Mouse (Mus musculus) adrenal gland, adult 2 months (tissue): ENCODE results near the gene Kank1. TPM values are rescaled to one million over a fixed set of nuclear protein-coding genes. Genes with fewer than 3 reads are reported as not detected.
"Not testable (repeated sequence)": the region's sequence is repeated elsewhere in the genome, so short reads cannot be mapped to it uniquely, and the experiment has no call there.

Experiments used
- DNase-seq: peaks from one replicate; pipeline ENCODE4 v3.0.0; 2021
- polyA plus RNA-seq: library from polyadenylated mRNA; depleted of rRNA; stranded (reverse); fragments of >200 nt; gene quantifications from 2 replicates; pipeline ENCODE4 v1.2.3, GENCODE M21; 2012; rRNA removed
- total RNA-seq, 2 experiments: library from RNA; stranded (reverse); gene quantifications; 2 replicates each; pipeline ENCODE4 v1.2.3; 2021

Gene Kank1
- total and polyA plus RNA-seq, 3 experiments: 15.2 to 20.7 (median 15.8) TPM

DNA sequence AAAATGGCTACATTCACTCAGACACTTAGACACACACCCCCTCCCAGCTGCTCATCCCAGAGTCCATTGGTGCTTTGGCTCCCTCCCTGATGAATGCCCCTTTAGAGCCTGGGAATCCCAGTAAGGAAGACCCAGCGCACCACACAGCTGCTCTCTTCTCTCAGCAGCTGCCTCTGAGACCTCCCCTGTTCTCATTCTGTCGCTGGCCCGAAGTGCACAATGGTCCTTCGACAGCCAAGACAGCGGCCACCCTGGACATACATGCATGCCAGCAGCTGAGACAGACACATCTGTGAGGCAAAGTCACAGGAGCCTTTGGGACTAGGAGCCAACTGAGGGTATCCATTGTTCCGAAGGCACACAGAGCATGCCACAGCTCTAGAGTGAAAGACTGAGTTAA is 203.0 kb downstream of the Kank1 start:
- no peak for DNase-seq

DNA sequence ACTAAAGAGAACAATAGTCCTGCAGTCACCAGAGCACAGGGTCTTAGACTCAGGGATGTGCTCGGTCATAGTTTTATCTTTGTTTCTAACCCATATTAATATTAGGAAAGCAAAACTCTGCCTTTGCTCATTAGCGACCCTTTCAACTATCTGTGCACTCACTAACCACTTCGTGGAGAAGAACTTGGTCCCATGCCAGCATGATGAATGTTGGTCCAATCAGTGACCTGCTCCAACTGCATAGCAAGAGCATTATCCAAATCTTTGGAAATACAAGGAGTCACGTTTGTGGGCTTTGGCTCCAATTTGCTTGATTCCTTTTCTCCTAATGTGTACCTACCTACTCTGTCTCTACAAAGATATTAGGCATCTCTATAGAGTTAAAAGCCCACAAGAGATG is 204.0 kb downstream of the Kank1 start:
- no peak for DNase-seq

DNA sequence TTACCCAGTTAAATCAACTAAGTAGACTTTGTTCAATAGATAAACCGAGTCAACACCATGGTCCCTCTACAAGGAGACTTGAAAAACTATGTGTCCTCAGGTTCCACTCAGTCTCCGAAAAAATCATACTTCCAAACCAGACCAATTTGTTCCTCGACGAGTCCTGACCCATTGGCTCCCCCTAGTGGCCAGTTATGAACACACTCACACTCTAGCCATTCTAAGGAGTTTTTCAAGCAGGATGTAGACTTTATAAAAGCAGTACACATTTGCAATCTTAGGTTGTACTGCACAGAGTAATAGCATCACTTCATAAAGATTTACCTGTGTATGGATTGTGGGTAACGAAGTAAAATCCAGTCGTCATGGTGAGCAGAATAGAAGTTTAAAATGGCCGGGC is 208.3 kb downstream of the Kank1 start:
- DNase-seq: peak; percentile 61

DNA sequence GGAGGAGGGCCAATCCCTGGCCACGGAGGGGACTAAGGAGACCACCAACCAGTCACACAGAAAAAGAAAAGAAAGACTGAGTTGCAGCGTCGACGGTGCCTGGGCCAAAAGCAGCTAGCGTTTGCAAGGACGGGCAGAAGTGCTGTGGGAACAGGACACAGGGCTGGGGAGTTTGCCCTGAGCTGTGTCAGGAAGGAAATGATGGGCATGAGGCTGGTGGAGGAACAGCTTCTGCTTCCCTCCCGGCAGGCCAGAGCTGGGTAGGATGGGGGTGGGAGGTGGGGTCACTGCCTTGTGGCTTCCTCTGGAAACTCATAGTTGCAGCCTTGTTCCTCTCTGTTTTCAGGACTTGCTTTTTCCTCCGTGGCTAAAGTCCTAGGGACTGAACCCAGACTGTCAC is 209.1 kb downstream of the Kank1 start:
- no peak for DNase-seq

DNA sequence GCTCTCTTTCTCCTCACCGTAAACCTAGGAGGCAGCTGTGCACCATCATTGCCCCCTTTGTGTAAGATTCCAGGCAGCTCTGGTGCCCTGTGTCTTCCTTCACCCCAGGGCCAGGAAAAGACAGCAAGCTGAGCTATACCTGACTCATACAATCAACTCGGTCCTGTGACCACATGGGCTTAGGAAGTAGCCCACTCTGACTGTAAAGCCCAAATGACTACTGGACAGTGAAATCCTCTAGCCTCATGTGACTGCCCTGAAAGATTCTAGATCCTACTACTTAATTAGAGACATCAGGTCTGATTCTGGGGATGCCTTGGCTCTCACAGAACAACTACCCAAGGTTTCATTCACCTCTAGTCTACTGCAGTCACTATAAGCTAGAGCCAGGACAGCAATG is 209.9 kb downstream of the Kank1 start:
- no peak for DNase-seq

DNA sequence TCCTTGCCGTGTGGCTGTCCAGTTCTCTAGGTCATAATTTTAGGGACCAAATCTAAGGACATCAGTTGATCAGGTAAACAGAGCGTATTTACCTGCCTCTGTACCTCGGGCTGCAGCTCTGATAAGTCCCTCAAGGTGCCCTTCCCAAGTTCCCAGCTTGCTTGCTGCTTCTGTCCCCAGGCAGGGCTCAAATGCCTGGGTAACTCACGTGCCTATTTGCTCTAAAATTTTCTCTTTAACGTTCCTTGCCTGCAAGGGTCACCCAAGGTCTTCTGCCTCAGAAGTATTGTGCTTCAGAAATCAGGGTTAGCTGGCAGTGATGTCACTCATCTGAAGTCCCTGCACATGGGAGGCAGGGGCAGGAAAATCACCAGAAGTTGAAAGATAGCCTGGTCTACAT is 210.6 kb downstream of the Kank1 start:
- DNase-seq: no peak

DNA sequence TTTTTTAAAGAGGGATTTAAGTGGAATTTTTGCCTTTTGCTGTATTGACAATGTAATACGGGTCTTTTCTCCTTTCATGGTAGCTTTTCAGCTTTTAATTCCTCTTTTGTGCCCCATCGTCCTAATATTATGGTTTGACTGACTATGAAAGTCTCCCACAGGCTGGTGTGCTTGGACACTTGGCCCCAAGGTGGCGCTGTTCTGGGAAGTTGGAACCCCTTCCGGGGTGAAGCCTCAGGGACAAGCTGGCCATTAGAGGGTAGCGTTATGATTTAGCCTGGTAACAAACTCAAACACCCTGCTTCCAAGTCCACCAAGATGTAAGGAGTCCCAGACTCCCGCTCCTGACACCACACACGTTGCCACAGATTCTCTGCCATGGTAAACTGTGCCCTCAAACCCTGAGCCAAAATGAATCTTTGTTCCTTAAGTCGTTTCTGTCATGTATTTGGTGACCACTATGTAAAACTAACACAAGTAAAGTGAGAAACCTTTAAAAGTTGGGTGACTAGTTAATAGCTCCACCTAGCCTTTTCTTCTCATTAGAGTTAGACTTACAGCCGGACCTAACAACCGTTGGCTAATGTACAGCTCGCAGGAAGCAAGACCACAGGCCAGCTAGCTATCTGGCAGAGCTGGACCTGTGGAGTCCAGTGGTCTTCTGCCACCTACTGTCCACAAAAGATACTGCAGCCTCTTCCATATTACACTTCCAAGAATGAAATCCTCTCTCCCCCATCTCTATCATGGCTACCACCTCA is 214.3 kb downstream of the Kank1 start:
- peak; percentile 26 for DNase-seq

DNA sequence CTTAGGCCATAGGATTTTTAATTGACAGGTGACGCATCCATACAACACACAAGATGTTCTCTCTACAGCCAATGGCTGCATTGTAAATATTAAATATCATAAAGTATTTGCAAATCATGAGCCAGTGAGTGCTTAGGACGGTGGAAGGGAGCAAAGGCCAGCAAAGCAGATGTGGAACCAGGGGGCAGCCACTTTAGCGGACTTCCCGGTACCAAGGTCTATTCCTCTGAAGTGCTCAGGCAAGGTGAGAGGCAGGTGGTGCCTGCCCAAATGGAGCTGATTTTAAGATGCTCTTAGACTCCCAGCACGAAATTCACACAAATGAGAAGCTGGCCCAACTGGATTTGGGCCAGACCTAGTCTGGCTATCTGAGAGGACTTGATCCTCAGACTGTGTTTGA is 216.4 kb downstream of the Kank1 start:
- DNase-seq: no peak

DNA sequence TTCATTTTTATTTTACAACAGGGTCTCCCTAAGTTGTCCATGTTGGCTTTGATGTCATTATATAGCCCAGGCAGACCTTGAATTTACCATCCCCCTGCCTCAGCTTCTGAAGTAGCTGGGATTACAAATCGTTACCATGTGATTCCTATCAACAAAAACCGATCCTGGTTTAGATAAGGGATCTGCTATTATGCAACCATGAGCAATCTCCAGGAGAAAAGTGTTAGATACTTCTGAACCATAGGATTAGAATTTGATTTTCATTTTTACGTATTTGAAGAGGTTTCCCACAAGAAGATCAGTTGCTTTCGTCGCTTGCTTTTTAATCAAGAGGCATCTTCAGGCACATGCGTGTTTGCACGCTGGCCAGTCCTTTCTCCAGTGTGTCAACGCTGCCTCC is 224.0 kb downstream of the Kank1 start:
- no peak for DNase-seq

DNA sequence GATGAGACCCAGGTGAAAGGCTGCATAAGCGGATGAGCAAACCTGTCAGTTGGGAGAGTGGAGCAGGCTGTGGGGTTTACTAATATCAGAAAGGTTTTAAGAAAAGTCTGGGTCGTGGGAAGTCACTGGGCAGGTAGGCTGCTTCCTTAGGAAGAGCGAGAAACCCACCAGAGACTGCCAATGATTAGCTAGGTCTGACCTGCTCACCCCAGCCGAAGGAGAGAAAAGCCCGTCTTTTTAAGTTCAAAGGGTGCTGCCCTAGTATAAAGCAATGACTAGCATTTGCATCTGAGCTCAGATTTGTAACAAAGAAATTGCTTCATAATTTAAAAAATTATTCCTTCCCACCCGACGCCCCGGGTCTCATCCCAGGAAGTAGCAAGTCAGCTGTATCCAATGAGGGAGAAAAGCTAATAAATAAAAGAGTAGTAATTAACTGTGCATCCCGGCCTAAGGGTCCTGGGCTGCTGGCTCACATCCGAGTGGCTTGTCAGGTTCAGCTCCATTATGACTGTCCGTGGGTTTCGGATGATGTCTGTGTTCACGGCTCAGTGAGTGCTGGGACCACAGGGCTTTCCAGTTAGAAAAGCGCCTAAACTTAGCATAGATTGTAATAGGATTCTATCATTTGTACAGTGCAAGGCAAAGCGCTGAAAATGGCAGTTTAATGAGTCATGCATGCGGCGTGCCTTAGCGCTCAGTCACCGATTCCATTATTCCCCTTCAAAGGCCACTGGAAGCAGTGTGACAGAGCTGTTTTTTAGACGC is 225.0 kb downstream of the Kank1 start:
- DNase-seq: peak; percentile 36

DNA sequence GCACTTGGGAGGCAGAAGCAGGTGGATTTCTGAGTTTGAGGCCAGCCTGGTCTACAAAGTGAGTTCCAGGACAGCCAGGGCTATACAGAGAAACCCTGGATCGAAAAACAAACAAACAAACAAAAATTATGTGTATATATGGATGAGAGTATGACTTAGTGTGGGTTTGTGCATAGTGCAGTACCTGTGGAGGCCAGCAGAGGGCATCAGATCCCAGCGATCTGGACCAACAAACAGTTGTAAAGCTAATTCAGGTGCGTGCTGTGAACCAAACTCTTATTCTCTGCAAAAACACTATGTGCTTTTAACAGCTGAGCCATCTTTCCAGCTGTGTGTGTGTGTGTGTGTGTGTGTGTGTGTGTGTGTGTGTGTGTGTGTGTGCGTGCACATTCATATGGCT is 239.0 kb downstream of the Kank1 start:
- DNase-seq: not testable (repeated sequence)

DNA sequence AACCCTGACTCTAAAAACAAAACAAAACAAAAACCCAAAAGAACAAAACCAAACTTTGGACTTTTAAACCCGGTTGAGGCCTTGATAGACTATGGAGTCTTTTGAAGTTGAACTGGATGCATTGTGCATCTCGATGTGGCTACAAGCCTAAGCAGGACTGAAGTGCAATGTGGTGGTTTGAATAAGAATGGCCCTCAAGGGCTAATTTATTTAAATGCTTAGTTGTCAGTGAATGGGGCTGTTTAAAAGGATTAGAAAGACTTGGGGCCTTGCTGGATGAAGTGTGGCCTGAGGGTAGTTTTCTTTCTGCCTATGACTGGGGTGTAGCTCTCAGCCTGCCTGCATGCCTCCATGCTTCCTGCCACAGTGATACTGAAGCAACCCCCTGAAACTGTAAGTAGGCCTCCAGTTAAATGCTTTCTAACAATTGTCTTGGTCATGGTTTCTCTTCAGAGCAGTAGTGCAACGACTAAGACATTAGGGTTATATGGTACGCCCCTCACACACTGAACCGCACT is 242.4 kb downstream of the Kank1 start:
- no peak for DNase-seq

DNA sequence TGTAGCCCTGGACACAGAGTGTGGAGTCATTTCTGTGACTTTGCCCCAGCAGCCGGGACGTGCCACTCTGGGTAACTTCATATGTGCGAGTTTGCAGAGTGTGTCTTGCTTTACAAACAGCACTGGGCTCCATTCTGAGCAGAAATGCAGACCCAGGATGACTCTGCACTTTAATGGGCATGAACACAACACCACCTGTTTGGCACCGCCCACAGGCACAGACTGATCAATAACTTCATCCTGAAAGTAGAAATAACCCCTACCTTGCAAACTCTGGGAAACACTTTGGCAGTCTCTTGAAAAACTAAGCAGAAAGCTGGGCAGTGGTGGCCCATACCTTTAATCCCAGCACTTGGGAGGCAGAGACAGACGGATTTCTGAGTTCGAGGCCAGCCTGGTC is 244.0 kb downstream of the Kank1 start:
- DNase-seq: no peak

Other genes starting within 250 kb of the Kank1 start
- 10 to 100 TPM; 17.1 to 34.7 TPM for gene Dock8, start 237.4 kb upstream of the Kank1 start, total RNA-seq
- gene Dock8, start 237.4 kb upstream of the Kank1 start, polyA plus RNA-seq: 5.4 and 9.4 TPM in 2 replicates